Mouse (Mus musculus) bone marrow macrophage, adult 2 months (primary cell): ENCODE results near the gene Acvrl1.

Experiments
- CTCF ChIP-seq: IDR thresholded peaks from 2 replicates; pipeline ENCODE4 v1.5.1; 2012; ENCODE audit warnings: low read depth, mild to moderate bottlenecking, low read length, moderate library complexity
- POLR2A ChIP-seq: IDR thresholded peaks from 2 replicates; pipeline ENCODE4 v1.6.1; 2012; ENCODE audit warnings: mild to moderate bottlenecking, low read depth, low read length, borderline replicate concordance

DNA sequence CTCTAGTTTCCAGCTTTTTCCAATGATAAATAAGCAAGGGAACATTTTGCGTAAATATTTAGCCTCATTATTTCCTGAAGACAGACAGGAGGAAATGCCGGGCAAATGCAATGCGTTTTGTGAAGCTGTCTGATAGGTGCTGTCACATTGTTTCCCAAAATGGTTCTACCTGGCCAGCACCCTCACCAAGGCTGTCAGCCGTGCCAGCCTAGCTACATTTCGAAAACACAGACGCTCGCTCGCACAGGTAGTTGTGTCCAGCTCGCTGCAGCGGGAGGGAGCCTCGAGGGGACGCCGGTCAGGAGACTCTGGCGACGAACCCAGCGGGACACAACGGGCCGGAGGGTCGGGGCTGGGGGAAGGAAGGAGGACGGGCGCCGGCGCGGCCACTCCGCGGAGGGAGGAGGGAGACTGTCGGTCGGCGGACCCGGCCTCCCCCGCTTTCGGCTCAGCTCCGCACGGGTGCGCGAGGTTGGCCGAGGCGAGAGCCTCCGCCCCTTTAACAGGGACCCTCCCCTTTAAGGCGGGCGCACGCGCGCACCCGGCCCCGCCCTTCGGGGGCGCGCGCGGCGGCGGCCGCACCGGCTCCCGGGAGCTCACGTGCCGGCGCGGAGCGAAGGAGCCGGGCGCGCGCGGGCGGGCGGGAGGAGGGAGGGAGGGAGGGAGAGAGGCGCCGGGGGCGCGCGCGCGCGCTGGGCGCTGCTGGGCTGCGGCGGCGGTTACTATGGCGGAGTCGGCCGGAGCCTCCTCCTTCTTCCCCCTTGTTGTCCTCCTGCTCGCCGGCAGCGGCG is 45.3 kb downstream of the Acvrl1 start, which contains the start of gene Acvr1b:
- TF ChIP-seq CTCF: no peak
- TF ChIP-seq POLR2A: no peak
